Mouse (Mus musculus): ENCODE measurements around the gene Ndufs6.

- no peak for TF ChIP-seq CTCF (IDR thresholded peaks at IDR 0.05 in 2 of 3, conservative IDR thresholded peaks at IDR 0.05 in 1 of 3; ENCODE audit: control insufficient read depth in 1 of 3, insufficient read depth in 1 of 3, low read depth in 2 of 3, low read length in 3 of 3, poor library complexity in 1 of 3, severe bottlenecking in 1 of 3)
- TF ChIP-seq TCF12 (IDR thresholded peaks at IDR 0.05; ENCODE audit: low read depth, low read length) = no peak
- TF ChIP-seq ZC3H11A (IDR thresholded peaks at IDR 0.05; ENCODE audit: low read depth, low read length) = no peak
- no peak for TF ChIP-seq TBP (IDR thresholded peaks at IDR 0.05; ENCODE audit: low read depth, low read length)
- TF ChIP-seq EP300 (IDR thresholded peaks at IDR 0.05; ENCODE audit: low read depth in 1 of 2, low read length in 2 of 2) = no peak
- TF ChIP-seq MYB (IDR thresholded peaks at IDR 0.05; ENCODE audit: low read depth, low read length) = no peak
- TF ChIP-seq E2F4 (IDR thresholded peaks at IDR 0.05; ENCODE audit: borderline replicate concordance, low read depth, low read length) = no peak
- TF ChIP-seq POLR2A (IDR thresholded peaks at IDR 0.05; ENCODE audit: control insufficient read depth in 1 of 2, insufficient read depth in 1 of 2, low read depth in 1 of 2, low read length in 2 of 2, poor library complexity in 1 of 2) = no peak
- TF ChIP-seq JUND (IDR thresholded peaks at IDR 0.05; ENCODE audit: low read depth, low read length) = no peak
- TF ChIP-seq ZNF384 (IDR thresholded peaks at IDR 0.05; ENCODE audit: low read depth, low read length) = no peak
- no peak for TF ChIP-seq USF1 (IDR thresholded peaks at IDR 0.05; ENCODE audit: low read depth, low read length)
- no peak for TF ChIP-seq MAX (IDR thresholded peaks at IDR 0.05; ENCODE audit: low read length)
- TF ChIP-seq MAFK (IDR thresholded peaks at IDR 0.05; ENCODE audit: borderline replicate concordance, low read depth, low read length) = no peak
- TF ChIP-seq SIN3A (IDR thresholded peaks at IDR 0.05; ENCODE audit: low read length) = no peak
Observed at GRCm38 (mm10) chr13:73377637-73378036, 49.3 kb upstream of the Ndufs6 start.
